Mouse (Mus musculus) skeletal muscle tissue, adult 2 months (tissue): Measurements from ENCODE around the gene Tmem269.

Experiments
- DNase-seq: peaks from one replicate; pipeline ENCODE4 v3.0.0-alpha.2; 2012; ENCODE audit warnings: low read depth, low spot score

Gene Tmem269

DNA sequence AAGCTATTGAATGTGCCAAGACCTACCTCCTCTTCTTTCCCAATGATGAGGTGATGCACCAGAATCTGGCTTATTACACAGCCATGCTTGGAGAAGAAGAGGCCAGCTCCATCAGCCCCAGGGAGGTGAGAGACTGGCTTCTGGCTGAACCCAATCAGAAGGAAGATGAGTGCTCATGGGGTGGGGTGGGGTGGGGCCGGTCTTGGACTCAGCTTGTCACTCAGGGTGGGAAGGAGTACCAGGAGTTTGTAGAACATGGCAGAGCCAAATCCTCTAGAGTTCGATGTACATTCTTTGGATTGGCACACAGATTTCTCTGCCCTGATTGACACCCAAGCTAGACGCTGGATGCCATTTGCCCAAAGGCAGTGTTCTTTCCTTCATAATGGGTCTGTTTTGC is 20.6 kb upstream of the Tmem269 start:
- no peak for DNase-seq

DNA sequence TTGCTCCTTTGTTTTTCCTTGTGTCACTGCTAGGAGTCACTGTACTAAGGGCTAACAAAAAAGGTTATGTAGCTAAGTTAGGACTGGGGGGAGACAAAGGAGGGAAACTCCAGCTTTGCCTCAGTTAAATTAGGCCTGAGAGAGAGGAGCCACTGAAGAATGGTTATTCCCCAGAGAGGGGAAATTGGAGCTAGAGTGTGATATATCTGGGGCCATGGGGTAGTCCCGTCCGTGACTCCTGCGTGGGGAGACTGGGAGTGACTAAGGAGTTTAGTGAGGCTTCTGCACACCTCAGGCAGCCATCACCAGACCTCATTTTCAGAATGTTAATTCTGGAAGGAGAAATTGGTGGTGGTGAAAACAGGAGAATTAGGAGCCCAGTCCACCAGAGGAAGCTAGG is 16.3 kb upstream of the Tmem269 start:
- no peak for DNase-seq

DNA sequence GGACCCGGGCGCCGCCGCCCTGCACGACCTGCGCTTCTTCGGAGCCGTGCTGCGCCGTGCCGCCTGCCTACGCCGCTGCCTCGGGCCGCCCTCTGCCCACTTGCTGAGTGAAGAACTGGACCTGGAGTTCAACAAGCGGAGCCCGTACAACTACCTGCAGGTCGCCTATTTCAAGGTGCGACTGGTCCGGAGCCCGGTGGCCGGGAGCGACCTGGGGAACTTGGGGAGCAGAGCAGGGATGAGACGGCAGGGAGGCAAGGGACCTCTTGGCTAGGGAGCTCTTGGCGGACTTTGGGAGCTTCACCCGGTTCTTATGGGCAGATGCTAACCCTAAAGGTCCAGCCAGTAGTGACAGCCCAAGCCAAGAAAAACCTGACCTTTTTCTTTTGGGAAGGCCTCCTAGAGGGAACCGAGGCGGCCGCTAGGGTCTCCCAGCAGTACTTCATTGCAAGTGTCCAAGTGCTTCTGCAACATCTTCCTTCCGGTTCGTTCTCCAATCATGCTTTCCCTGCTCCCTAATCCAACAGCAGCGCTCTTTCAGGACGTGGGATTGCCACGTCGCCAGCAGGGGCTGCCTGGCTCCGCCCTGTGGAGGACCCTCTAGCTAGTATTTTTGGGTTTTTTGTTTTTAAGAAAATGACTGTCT is 15.4 kb upstream of the Tmem269 start:
- DNase-seq, result peak; percentile 42

- peak; percentile 99 for DNase-seq
Measured at GRCm38 (mm10) chr4:119232410-119233255, 14.6 kb upstream of the Tmem269 start, which contains the start of the genes AU022252 and P3h1. TSS of gene AU022252 (minus strand) at chr4:119232712. TSS of gene P3h1 (plus strand) at chr4:119232915.

- DNase-seq, result no peak
Measured at GRCm38 (mm10) chr4:119226751-119227150, 8.7 kb upstream of the Tmem269 start.

- DNase-seq, result no peak
Measured at GRCm38 (mm10) chr4:119225719-119226118, 7.7 kb upstream of the Tmem269 start.

GRCm38 (mm10) chr4:119224534-119224933 is 6.5 kb upstream of the Tmem269 start:
- no peak for DNase-seq

DNA sequence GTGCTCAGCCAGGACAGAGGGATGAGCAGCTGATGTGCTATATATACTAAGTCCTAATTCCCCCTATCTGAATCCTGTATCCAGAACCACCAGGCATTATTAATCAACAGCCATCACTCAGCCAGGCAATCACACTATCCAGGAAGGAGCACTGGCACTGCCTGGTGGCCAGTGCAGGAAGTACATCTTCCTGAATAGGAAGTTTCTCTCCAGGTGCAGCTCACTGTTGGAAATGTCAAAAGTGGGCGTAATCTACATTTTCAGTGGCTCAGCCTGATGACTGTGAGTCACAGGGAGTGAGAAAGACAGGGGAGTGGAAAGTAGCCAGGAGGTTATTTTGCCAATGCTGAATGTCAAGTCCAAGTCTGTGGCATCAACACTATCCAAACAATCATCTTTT is 5.7 kb upstream of the Tmem269 start:
- no peak for DNase-seq

DNA sequence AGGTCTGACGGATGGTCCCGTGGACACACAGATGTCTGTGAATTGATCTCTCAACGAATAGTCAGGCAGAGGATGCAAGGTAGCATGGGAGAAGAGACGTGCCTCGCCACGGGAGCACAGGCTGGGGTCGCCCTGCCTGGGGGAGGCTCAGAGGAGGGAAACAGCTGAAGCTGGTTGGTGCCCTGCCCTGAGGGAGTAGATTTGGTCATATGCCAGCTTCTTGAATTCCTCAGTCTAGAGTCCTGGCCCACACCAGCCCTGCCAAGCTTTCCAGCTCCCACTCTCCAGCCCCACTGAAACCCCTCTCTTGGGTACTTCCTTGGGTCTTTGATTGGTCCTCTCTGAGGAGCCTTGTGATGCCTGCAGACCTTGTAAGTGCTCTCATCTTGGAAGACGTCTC is 1.4 kb downstream of the Tmem269 start:
- DNase-seq, result no peak

- DNase-seq, result peak; percentile 52
Measured at GRCm38 (mm10) chr4:119204672-119205071, 13.3 kb downstream of the Tmem269 start.

GRCm38 (mm10) chr4:119198105-119198504 is 19.9 kb downstream of the Tmem269 start:
- no peak for DNase-seq

GRCm38 (mm10) chr4:119195582-119196320 is 22.3 kb downstream of the Tmem269 start:
- no peak for DNase-seq

DNA sequence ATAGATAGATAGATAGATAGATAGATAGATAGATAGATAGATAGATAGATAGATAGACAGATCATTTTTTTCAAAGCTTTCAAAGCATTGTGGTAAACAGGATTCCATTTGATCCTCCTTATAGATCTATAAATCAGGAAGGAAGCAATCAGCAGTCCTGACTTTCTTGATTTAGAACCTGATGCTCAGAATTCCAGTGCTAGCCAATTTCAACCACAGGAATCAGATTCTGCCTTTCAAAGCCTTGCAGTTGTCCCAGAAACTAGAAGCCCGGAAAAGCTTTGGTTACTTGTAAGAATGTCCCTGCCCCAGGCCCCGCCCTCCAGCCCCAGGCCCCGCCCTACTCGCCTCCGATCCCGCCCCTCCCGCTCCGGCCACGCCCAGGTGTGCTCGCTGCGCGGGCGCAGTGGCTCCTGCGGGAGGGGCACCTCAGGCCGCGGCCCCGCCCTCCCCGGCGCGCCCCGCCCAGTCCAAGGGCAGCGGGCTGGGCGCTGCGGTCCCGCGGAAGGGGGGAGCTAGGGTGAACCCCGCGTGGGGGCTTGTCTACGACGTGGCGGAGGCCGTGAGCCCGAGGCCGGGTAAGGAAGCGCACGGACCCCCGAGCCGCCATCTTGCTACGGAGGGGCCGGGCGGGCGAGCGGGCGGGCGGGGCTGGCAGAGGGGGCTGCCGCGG is 23.0 kb downstream of the Tmem269 start, which contains the start of gene Svbp:
Gene Svbp (plus strand): TSS at position 398 of the 673 bp plus-strand sequence.
- DNase-seq, result peak; percentile 83

- DNase-seq, result no peak
Measured at GRCm38 (mm10) chr4:119192757-119193156, 25.3 kb downstream of the Tmem269 start.

- no peak for DNase-seq
Measured at GRCm38 (mm10) chr4:119191273-119191672, 26.7 kb downstream of the Tmem269 start.

- DNase-seq, result no peak
Measured at GRCm38 (mm10) chr4:119190618-119191017, 27.4 kb downstream of the Tmem269 start.

GRCm38 (mm10) chr4:119189864-119190263 is 28.2 kb downstream of the Tmem269 start, which contains the start of gene Ermap:
TSS of gene Ermap (minus strand) at chr4:119190011.
- DNase-seq, result no peak

DNA sequence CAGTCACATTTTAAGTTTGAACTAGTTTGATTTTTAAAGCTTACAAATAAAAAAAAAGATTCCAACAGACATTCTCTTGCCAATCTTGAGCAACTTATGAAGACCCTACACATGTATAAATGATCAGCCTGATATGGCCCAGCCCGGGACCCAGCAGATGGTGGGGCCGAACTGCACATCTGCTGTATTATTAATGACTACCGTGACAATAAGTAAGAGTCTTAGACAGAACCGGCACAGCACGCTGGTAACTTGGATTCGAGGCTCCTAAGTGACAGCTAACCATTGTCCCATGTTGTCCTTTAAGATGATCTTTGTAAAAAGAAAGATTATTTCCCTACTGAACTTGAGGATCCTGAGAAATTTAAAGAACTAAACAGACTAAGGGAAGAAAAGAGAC is 28.6 kb downstream of the Tmem269 start:
- no peak for DNase-seq

DNA sequence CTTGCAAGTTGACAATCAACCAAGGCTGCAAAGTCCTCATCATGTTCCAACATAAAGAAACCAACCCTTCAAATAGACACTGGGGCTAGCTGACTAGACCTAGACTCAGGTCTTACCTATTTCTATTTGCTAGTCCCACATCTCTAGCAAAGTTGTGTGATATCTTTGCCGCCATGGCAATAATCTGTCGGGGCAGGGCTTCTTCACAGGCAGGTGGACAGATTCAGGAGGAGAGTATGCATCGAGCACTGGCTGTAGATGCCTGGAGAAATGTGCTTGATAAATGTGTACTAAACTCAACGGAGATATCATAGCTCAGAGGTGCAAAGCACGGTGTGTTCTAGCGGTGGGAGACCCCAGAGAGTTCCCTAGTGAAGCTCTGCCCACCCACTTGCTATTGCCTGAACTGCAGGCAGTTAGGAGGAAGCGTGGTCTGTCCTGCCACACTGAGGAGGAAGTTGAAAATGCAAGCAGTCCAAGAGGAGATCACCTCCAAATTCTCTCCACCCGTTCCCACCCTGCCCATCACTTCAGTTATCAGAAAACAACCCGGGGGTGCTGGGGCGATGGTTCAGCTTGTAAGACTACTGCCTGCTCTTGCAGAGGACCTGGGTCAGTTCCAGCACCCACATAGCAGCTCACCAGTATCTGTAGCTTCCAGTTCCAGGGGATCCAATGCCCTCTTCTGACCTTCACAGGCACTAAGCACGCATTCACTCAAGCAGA is 29.8 kb downstream of the Tmem269 start:
- no peak for DNase-seq

DNA sequence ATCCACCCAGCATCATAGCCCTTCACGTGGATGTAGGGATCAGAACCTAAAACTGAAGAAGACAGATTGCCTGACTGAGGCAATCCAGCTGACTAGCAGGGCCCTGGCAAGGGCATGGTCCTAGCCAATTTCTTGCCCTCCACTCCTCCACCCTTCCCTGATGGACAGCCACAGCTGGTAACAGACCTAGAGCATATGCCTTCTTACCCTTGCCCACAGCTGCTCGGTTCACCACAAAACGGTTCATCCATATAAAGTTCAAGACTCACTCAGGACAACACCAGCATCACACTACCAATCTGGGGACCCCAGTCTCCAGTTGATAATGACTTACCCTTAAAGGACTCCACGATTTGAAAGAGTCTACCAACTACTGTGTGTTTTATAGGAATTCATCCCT is 32.2 kb downstream of the Tmem269 start:
- no peak for DNase-seq

DNA sequence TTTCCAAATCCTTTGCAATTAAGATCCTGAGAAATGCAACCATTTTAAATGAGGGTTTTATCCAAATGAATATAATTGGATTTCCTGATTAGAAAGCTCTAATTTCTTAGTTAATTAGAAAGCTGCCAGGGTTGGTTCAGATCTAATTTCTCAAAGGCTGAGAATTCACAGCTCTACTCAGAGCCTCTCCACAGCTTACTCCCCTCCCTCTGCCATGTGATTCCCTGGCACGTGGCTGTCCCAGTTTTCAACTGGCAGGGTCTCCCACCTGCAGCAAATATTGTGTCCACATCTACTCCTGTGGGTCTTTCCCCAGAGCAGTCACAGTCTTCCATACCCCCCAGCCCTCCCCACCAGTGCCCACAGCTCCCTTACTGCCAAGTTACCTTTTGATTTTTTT is 34.5 kb downstream of the Tmem269 start:
- DNase-seq, result no peak
